Mouse (Mus musculus): ENCODE measurements around the gene Abhd12b.

GRCm38 (mm10) chr12:70195426-70195825 lies 41.5 kb downstream of the Abhd12b start:
- no peak for TF ChIP-seq CTCF (IDR thresholded peaks at IDR 0.05; ENCODE audit: low read depth)
- no peak for TF ChIP-seq EP300 (IDR thresholded peaks at IDR 0.05; ENCODE audit: low read depth)
